Mouse (Mus musculus): ENCODE data around the gene Olfr1424.

GRCm38 (mm10) chr19:12015708-12016107 lies 46.8 kb downstream of the Olfr1424 start:
- TF ChIP-seq CTCF (IDR thresholded peaks at IDR 0.05; ENCODE audit: insufficient read depth, low read length) (peak; percentile 36), POLR2A (IDR thresholded peaks at IDR 0.05; ENCODE audit: borderline replicate concordance, extremely low read depth, low read depth, low read length) (no peak)

All from lung, adult 2 months (tissue).